Mouse (Mus musculus) cerebellum, adult 9-11 months (tissue): ENCODE measurements around the gene Cyp8b1.

Source experiments
- DNase-seq: peaks from one replicate; pipeline ENCODE4 v3.0.0; 2022

Cyp8b1 gene

DNA sequence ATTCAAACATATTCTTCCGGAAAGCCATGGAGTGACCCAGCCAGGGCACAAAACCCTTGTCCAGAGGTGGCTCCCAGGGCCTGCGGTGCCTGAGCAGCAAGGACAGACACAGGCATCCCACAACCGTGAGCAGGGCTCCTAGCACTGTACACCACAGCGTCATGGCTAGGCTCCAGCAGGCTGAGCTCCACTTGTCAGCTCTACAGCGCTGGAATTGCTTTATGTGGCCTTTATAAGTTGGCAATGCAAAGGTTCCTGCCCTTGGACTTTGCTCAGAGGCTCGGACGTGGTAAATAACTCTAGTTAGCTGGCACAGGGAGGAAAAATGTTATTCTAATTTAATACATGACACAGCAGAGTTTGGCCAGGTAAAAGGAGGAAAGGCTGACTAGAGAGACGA is at the start of gene Cyp8b1:
Cyp8b1 (minus strand) TSS at position 204 of the 400 bp plus-strand sequence.
- no peak for DNase-seq

DNA sequence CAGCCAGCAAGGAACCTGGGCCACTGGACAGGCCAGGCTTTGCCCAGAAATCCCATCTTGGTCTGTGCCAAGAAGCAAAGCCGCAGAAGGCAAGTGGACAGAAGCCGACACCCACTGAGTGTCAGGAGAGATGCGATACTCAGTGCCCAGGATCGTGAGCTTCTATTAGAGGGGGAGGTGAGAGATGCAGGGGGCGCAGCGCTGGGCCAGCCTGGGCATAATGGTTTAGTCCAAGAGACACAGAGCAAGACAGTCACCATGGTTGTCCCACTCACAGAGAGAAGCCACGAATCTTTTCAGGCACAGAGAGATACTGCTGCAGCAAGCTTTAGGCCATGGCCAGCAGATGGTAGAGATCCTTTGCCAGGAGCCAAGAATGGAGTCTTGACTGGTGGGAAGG is 48.8 kb upstream of the Cyp8b1 start:
- peak; percentile 72 for DNase-seq

DNA sequence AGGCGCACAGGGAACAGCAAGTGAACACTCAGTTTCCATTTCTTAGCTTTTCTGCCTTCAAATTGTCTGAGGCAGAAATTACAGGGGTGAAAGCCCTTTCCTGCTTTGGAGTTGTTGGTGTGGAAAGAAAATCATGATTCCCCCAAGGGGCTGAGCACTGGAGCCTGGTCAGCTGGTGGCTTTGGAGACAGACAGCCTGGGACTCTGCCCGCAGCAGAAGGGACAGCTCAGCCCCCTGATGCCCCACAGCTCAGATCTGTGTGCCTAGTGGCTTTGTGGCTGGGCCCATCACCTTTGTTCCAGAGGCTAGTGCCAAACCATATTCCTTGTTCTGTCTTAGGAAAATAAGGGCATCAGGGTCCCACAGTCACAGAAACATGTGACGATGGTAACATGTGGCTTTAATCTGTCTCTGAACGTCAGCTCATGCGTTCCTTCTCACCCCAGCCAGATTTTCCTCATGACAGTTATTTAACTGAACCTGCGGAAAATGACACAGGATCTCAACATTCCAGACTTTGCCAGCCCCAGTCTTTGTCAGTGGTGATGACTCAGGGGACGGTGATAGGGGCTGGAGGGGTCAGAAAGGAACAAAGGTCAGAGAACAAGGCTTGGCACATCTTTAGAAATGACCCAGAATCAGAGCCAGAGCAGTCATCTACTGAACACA is 44.0 kb upstream of the Cyp8b1 start:
- no peak for DNase-seq

DNA sequence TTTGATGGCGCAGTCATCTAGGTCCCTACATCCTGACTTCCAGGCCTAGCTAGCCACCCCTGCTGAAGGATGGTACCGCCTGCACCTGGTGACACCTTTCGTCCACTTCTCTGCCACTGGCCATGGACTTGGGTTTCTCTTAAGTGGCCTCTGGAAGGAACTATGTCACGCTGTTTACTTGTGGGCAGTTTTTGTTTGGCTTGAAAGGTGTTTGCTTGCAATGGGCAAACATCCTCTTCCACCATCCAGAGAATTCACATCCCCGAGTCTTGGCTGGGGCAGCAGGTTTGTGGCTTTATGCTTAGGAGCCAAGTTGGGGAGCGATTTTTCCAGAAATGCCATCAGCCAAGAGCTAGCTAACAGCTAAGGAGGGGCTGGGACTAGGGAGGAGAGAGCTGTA is 36.5 kb upstream of the Cyp8b1 start:
- DNase-seq: no peak

DNA sequence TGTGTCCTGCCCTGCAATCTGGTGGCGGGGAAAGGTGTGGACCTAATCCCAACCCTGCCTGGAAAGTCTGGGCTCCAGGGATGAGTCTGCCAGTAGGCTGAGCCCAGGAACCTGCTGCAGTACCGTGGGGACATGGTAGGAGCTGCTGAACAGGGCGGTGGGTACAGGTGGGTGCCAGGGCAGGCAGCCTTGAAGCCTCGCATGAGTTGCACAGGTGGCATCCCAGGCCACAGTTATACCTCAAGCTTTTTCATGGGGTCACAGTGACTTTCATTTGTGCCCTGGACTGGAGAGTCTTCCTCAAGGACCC is 35.0 kb upstream of the Cyp8b1 start:
- DNase-seq: no peak

DNA sequence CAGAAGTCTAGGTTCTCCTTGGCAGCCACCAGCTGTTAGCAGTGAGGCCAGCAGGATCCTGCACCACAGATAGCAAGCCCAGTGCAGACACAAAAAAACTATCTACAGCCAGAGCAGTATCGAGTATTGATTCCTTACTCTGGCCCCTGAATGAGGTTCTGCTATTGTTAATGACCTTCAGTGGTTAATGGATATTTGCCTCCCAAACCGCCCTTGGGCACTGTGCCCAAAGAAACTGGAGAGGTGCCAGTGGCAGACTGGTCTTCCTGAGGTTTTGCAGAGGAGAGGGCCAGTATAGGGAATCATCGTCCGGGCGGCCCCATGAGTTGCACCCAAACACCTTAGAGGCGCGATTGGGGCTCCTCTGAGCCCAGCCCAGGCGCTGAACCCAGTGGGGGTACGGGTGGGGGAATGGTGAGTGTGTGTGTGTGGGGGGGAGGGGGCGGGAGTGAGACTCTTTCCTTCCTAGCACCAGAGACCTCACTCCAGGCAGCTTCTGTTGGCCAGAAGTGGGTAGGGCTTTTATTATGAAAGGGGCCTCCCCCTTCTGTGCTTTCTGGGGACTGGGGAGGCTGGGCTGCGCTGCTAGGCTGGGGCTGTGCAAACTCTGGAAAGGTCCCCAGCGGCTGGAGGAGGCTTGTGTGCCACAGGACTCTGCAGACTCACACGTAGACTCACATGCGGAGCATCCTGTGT is 34.5 kb upstream of the Cyp8b1 start, which contains the start of gene Fam198a:
Fam198a (plus strand) TSS at position 571 of the 696 bp plus-strand sequence.
- DNase-seq: peak; percentile 51

DNA sequence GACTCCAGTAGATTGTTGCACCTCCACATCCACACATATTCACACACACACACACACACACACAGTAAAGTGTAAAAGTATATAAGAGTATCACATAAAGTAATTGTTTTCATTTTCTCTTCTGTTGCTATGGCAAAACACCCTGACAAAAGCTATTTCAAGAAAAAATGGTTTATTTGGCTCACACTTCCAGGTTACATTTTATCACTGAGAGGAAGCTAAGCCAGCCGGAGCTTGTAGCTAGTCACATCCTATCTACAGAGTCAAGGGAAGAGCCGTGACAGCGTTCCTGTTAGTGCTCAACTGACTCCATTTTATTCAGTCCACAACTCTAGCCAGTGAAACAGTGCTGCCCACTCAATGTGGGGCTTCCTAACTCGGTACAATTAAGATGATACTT is 32.3 kb upstream of the Cyp8b1 start:
- no peak for DNase-seq

DNA sequence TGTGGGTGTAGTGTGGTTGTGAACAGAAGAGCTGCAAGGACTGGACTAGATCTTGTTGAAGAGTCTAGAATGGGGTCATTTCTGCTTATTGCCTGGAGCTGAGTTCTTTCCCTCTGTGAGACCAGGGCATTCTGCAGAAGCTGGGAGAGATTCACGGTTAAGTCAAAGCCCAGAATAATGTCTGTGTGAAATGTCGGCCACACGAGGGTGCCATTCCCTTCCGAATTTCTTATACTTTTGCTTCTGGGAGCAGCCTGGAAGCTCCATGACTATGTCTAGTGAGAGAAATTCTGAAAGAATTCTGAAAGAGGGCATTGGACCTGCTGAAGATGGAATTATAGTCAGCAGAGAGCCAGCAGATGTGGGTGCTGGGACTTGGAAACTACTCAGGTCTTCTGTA is 31.7 kb upstream of the Cyp8b1 start:
- DNase-seq: peak; percentile 61

DNA sequence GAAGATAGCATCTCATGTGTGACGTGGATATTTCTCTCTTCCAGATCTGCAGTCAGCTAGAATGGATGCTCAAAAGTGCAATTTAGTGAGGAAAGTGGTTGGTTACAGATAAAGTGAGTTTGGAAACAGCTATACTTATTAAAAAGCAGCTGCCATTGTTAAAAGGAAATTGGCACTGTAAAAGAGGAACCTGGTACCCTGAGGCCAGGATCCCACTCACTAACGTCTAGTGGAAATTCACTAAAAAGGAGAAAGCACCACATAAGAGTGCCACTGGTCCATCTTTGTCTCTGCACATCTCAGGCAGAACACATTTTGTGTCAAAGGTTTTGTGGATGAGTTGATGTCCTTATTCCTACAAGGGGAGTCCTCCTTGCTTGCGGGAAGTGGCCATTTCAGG is 27.5 kb upstream of the Cyp8b1 start:
- no peak for DNase-seq

DNA sequence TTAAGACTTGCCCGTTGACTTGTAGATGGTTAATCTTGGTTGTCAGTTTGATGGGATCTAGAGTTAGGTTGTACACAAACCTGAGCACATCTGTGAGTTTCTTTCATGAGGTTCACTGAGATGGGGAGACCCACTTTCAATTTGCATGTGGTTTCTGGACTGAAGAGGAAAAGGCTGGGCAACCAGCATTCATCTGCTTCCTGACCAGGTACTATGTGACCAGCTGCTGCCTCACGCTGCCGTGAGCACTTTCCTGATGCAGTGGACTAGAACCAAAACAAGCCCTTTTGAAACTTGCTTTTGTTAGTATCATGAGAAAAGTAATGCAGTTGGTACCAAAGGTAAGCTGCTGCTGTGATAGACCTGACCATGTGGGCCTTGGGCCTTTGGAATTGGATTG is 26.9 kb upstream of the Cyp8b1 start:
- DNase-seq: no peak

DNA sequence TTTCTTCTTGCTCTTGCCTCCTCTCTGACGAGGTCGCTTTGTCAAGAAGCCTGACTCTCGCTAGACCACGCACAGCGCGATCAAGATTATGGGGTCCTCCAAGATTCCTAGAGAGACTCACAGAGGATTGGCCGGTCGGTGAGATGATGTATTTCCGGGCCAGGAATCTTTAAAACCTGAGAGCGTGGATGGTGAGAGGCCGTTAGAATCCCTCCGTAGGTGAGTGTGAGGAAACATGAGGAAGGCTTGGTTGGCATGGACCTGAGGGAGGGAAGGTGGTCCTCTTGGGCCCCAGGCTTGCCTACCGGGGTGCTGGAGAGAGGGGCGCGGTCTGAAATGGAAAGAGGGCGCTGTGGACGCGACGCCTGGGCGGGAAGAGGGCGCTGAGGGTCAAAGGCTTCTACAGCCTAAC is 21.8 kb upstream of the Cyp8b1 start:
- DNase-seq: peak; percentile 13

DNA sequence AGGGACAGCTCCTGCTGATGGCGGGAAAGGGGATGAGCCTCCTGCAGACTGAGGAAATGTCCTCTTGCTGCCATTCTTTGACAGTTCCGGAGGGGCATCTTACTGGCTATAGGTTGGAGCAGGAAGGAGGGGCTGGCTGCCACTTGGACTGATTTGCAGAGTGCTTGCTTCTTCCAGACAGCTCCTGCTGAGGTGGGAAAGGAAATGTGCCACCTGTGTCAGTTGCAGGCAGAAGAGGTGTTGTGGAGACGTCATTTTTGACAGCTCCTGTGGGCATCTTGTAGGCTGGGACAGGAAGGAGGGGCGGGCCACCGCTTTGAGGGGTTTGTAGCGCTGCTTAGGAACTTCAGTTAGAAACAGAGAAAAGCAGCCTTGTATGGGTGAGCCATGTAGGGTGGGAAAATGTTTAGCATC is 21.4 kb upstream of the Cyp8b1 start:
- no peak for DNase-seq

DNA sequence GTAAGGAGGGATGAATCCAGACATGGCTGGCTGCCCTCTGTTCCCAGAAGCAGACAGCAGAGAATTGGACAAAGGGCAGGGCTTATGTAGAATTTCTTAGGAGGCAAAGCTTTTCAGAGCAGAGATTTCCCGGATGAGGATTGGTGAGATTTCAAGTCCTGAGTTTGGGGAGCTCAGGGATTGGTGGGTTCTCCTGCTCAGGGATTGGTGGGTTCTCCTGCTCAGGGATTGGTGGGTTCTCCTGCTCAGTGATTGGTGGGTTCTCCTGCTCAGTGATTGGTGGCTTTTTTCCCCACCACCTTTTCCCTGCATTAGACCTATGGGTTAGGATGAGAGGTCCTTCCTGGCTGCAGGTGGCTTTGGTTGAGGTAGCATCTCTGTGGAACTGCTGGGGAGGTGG is 20.8 kb upstream of the Cyp8b1 start:
- peak; percentile 59 for DNase-seq

DNA sequence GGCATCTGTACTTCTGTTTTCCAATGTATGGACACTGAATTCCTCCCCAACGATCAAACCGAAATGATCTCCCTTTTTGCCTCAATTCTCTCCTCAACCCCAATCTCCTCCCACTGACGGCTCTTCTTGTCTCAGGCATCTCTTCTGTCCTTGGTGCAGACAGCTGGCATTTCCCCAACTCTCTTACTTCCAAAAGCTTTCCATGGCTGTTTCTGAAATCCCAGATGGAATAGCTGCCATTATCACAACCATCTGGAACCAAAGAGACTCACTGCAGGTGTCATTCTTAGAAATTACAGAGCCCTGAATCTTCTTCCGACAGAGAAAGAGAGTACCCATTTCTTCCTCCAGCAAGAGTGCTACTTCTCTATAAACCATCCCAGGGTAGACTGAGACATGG is 18.8 kb upstream of the Cyp8b1 start:
- no peak for DNase-seq

DNA sequence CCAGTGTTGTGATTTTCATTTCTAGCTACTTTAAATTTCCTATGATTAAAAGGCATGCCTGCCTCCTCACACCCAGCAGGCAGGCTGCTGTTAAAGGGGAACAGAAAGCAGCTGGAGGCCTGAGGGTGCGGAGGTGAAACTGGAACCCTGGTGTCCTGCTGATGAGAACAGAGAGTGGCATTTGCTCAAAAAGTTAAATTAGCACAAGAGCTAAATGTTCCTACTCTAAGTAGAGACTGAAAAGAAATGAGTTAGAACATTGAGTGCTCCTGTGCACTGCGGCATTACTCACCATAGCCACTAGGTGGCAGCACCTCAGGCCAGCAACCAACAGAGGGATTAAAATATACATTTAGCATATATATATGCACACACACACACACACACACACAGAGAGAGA is 12.4 kb upstream of the Cyp8b1 start:
- DNase-seq: peak; percentile 21

DNA sequence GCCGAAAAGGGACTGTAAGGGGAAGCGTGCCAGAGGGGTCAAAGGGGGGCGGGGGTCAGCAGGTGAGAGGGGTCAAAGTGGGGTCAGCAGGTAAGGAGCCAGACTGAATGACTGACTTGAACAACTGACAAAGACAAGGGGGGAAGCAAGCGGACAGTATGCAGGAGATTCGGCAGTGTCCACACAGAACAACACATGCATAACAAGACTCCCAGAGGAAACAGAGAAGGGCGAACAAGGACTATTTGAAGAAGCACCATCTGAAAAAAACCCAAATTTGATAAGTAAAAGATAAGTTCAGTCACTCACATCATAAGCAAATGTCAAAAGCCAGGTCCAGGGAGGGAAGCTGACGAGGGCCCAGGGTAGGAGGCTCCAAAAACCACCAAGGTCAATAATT is 11.6 kb upstream of the Cyp8b1 start:
- no peak for DNase-seq

DNA sequence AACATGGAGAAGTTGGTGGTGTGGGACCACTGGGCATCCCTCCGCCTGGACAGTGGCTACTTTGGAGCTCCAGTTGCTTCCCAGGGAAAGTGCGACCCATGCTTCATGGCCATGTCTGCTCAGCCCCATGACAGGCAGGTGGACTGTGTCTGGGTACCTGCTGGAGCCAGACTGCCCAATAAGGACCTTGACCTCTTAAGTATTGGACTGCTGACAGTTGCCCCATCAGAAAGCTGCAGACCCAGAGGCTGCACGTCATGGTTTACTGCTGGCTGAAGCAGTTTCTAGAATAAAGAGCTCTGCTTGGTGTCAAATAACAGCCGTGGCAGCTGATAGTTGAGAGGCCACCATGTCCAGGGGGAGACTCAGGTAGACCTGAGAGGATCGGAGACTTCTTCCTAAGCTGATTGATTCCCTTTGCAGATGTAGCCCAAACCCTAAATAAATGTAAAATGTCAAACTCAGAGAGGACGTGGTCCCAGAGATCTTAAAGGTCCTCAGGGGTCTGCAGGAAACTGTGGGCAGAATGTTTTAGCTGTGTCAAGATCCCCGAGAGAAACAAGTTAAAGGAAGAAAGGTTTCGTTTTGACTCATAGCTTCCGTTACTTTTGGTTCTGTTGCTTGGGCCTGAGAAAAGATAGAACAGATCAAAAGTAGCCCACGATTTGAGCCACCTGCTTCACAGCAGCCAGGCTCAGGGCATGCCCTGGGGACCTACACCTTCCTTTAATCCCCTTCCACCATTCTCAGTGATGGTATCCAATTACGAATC is 10.7 kb upstream of the Cyp8b1 start:
- no peak for DNase-seq

DNA sequence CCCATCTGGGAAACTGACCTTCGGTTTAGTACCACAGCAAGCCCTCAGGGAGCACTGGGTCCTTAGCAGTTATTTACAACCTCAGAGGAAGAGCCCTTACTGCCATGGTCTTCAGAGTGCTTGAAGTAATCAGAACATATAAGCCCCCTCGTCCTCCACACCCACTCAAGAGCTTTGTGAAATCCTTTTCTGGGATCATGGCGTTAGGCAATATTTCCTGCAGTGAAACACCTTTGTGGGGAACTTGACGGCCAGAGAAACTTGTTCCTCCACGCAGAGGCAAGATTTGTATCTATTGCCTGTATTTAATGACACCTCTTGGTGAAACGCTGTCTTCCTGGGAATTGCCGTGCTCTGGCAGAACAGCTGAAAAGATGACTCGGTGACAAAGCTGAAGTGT is 9.9 kb upstream of the Cyp8b1 start:
- DNase-seq: no peak

DNA sequence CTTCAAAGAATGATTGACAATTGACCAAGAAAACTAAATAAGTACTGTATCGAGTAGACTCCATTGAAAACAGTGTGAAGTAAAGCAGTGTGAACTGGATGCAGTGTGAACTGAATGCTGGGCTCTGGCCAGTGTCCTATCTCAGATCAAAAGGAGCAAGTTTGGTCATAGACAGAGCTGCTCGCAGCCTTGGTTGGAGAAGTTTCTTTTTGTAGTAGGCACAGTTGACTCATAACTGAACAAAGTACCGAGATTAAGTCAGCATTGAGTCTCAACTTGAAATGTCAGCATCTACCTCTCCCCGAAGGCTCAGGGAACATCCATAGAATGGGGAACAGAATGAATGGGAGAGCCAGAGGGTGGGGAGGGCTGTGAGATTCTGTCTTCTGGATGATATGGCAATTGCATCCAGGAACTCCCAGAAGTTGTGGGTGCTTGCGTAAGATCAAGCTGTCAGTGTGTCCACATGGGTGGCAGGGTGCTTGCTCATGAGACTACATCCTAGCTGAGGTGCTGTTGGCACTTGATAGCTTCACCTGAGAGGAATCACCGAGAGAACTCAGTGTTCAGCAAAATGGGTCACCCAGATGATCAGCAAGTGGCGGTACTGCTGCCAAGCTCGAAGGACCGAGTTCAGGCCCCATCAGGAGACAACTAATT is 8.9 kb upstream of the Cyp8b1 start:
- no peak for DNase-seq

DNA sequence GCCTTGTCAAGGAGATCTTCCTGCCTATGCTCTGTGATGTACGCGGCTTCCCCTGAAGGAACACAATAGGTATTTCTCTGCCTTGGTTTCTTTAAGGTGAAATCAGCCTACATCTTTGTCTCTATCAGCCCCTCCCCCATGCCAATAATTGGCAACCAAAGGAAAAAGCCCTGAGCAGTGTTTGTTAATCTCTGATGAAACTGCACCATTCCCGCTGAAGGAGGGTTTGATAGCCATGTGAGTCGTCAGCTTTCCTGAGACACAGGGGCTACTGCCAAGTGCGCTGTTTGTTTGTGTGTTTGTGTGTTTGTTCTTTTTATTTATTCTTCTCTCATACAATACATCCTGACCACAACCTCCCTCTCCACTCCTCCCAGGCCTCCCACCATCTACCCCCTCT is 7.8 kb upstream of the Cyp8b1 start:
- no peak for DNase-seq

DNA sequence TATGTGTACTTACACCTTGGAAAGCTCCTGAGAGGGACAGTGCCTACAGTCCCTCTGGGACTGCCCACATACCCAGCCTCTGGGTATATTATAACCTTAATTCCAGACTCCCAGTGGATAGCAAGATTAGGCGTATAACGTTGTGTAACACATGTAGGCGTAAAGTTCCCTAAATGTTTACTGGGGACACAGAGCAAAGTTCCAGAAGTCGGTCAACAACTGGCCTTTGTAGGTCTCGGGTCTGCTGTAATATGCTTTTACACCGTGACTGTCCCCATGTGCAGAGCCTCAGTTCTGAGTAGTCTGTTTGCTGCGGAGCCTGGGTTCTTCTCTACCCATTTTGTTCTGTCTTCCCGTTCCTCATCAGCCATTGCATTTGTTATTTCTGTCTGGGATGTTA is 7.3 kb upstream of the Cyp8b1 start:
- DNase-seq: no peak

DNA sequence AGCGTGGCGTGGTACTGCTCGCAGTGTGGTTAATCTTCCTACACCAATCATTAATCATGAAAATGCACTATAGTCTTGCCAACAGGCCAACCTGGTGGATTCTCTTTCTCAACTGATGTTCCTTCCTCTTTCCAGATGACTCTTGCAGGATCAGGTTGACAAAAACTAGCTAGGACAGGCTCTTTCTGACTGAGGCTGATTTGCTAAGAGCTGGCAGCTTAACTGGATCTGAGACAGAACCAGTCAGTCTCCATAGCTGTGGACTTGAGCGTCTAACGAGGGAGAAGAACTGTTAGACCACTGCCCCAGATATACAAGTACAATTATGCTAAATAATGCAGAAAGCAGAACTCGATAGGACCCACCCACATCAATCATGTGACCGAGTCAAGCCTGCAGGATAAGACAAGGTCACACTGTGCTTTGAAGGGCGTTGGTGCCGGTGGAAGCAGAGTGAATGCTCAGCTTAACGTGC is 3.0 kb upstream of the Cyp8b1 start:
- no peak for DNase-seq

DNA sequence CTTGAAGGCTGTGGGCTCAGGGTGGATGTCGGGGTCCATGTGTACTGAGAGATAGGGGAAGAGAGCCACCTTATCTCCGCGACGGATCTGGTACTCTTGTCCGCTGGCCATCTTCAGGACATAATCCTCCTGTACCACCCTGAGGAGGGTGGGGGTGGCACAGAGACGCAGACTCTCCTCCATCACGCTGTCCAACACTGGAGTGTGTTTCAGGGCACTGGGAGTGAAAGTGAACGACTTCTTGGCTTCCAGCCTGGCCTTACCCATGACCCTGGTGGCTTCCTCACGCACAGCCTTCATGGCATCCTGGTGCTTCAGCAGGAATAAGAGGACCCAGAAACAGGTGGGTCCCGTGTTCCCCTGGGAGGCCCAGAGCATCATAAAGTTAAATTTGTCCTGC is 1.0 kb downstream of the Cyp8b1 start:
- no peak for DNase-seq
